Mouse (Mus musculus): ENCODE measurements around the gene Mad2l1bp. TPM values are rescaled to one million over a fixed set of nuclear protein-coding genes. Genes with fewer than 3 reads are reported as not detected.
A peak's percentile ranks its signal among the peaks of the same experiment; 100 is the strongest.

Mad2l1bp gene
- polyA plus RNA-seq, 1 experiment: 18.5 TPM

DNA sequence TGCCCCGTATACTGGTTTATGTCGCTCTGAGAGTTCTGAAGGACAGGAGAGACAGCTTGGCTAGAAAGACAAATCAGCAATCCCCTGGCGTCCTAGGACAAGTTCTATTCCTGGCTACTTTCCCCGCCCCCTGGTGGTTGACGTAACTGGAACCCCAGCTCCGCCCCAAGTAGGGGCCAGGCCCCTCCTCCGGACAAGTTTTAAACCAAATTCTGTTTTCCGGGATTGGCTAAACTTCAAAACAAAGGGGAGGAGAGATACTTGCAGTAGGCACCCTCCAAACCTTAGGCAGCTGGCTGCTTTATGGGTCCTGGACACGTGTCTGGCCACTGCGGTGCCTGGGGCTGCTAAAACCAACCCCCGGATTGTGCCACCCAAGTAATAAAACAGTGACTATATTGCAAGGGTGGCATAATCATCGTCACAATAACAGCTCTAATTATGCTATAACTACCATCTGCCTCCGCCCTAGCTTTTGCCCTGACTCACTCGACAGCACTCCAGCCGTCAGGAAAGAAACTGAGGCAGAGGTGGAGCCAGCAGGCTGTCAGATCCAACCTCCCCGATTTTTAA lies 6.8 kb upstream of the Mad2l1bp start:
- peaks cover 77% of the 10 kb centered on the region for H3K4me1 ChIP-seq

DNA sequence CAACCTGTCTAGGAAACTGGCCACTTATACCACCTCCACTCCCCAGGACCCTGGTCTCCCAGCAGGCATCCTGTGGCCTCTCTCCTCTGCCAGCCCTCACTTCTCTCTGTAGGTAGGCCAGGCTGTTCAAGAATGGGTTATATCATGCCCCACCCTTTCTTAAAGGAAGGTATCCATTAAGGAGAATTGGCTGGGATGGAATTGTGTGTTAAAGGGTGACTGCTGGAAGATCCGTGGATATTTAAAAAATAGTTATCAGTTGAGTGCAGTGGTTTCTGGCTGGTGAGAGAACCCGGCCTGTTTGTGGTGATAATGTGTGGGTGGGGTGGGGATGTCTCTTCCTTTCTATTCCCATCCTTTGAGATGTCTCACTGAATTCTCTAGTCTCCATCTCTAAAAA lies 5.9 kb upstream of the Mad2l1bp start:
- peak overlapping the region; percentile 95 for H3K4me3 ChIP-seq (replicated peaks)
- no peak for TF ChIP-seq GATA1 (IDR thresholded peaks at IDR 0.05; ENCODE audit: borderline replicate concordance, low read length)
- no peak for TF ChIP-seq FLI1 (IDR thresholded peaks at IDR 0.05; ENCODE audit: low read length)
- peaks cover 69% of the 10 kb centered on the region for H3K4me1 ChIP-seq

More for the DNA sequence above, 6.8 kb upstream of the Mad2l1bp start:
- H3K9me3 ChIP-seq: no peaks in the 10 kb centered on the region
- H3K27me3 ChIP-seq (replicated peaks): no peaks in the 10 kb centered on the region
- peaks cover 34% of the 10 kb centered on the region for H3K36me3 ChIP-seq (replicated peaks; ENCODE audit: low read length)
- TF ChIP-seq GATA1 (IDR thresholded peaks at IDR 0.05; ENCODE audit: borderline replicate concordance, low read length) (no peak), FLI1 (IDR thresholded peaks at IDR 0.05; ENCODE audit: low read length) (no peak)
- H3K4me3 ChIP-seq (replicated peaks): peak overlapping the region; percentile 95

DNA sequence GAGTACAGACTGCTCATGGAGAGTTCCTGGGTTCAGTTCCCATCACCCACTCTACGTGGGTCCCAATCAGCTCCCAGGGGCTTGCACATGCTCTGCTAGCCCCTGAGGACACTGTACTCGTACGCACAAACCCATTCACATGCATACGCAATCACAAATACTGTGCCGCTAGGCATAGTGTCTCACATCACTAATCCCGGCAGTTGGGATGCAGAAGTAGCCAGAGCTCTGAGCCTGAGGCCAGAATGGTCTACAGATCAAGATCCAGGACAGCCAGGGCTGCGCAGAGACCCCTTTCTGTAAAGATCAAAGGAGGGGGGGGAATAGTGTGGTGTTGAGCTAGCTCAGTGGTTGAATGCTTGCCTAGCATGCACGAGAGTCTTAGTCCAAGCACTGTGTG lies 3.8 kb upstream of the Mad2l1bp start:
- Histone ChIP-seq H3K4me1 (peaks cover 57% of the 10 kb centered on the region), H3K4me3 (replicated peaks) (peak overlapping the region; percentile 12), H3K36me3 (replicated peaks; ENCODE audit: low read length) (peaks cover 10% of the 10 kb centered on the region), H3K27me3 (replicated peaks) (no peaks in the 10 kb centered on the region), H3K9me3 (no peaks in the 10 kb centered on the region)
- no peak for TF ChIP-seq FLI1 (IDR thresholded peaks at IDR 0.05; ENCODE audit: low read length)
- no peak for TF ChIP-seq GATA1 (IDR thresholded peaks at IDR 0.05; ENCODE audit: borderline replicate concordance, low read length)

More for the DNA sequence above, 5.9 kb upstream of the Mad2l1bp start:
- peaks cover 25% of the 10 kb centered on the region for H3K36me3 ChIP-seq (replicated peaks; ENCODE audit: low read length)
- H3K27me3 ChIP-seq (replicated peaks): no peaks in the 10 kb centered on the region
- no peaks in the 10 kb centered on the region for H3K9me3 ChIP-seq

DNA sequence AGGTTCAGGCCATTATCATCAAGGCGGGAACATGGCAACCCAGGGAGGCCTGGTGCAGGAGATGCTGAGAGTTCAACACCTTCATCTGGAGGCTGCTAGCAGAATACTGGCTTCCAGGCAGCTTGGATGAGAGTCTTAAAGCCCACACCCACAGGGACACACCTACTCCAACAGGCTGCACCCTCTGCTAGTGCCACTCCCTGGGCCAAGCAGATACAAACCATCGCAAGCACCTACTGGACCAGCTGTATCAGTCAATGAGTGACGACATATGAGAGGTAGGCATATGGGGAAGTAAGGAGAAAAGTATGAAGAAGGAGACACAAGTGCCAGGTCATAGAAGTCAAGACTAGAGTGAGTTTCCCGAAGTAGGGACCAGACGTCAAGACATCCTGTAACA lies 3.3 kb upstream of the Mad2l1bp start:
- TF ChIP-seq FLI1 (IDR thresholded peaks at IDR 0.05; ENCODE audit: low read length) (no peak), GATA1 (IDR thresholded peaks at IDR 0.05; ENCODE audit: borderline replicate concordance, low read length) (no peak)
- H3K4me3 ChIP-seq (replicated peaks): no peak overlapping the region
- peaks cover 55% of the 10 kb centered on the region for H3K4me1 ChIP-seq
- H3K27me3 ChIP-seq (replicated peaks): no peaks in the 10 kb centered on the region
- H3K9me3 ChIP-seq: no peaks in the 10 kb centered on the region
- H3K36me3 ChIP-seq (replicated peaks; ENCODE audit: low read length): peaks cover 11% of the 10 kb centered on the region

DNA sequence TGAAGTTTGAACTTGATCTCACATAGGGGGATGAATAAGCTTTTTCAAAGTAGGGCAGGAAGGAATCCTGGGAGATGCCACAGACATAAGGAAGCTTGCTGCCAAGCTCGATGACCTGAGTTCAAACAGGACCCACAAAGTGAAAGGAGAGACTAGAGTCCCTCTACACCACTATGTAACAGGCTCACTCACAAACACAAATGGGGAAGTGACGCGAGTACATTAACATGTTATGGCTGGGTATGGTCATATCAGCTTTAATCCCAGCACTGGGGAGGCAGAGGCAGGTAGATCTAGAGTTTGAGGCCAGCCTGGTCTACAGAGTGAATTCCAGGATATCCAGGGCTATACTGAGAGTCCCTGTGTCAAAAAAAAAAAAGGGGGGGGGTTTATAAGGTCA lies 983 bp upstream of the Mad2l1bp start:
- Histone ChIP-seq H3K9me3 (no peaks in the 10 kb centered on the region), H3K36me3 (replicated peaks; ENCODE audit: low read length) (peaks cover 22% of the 10 kb centered on the region), H3K4me3 (replicated peaks) (peak overlapping the region; percentile 18), H3K4me1 (peaks cover 50% of the 10 kb centered on the region), H3K27me3 (replicated peaks) (no peaks in the 10 kb centered on the region)
- TF ChIP-seq GATA1 (IDR thresholded peaks at IDR 0.05; ENCODE audit: borderline replicate concordance, low read length): no peak
- TF ChIP-seq FLI1 (IDR thresholded peaks at IDR 0.05; ENCODE audit: low read length): no peak

DNA sequence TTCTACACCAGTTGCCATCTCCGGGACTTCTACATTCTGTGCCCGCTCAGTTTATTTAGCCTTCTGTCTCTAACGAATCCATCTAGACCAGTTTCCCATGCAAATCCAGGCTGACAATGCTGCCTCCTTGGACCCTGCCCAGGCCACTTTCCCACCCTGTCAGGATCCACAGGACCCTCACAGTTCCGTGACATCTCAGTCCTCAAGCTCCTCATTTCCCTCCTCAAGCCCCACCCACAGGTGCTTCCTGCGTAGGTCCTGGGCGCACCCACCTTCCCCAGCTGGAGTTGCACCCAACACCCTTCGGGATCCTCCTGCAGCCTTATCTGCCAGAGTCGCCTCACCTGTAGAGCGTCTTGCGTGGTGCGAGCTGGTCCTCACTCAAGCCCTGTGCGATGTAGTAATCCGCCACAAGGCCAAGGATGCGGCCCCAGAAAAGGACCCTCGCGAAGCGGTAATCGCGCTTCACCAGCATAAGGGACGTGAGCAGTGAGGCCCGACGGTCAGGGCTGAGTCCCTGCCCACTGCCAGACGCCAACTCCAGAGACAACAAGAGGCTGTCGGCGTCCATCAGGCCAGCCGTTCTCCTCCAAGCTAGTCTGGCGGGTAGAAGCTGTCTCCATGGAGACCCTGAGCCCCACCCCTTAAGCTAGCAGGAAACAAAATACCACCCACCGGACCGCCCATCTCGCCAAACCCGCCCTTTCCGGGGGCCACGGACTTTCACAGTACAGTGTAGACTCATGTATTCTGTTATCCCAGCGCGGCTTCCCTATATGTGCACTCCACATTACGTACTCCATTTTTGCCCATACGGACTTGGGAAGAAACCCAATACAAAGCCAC lies 9.6 kb downstream of the Mad2l1bp start, which contains the start of gene Rsph9:
TSS of gene Rsph9 (minus strand) at position 639 of the 846 bp plus-strand sequence.
- Histone ChIP-seq H3K4me3 (replicated peaks) (peak within 1 kb of the TSS; percentile 90), H3K4me1 (peaks cover 90% of the 10 kb centered on the region), H3K27me3 (replicated peaks) (no peaks in the 10 kb centered on the region), H3K9me3 (no peaks in the 10 kb centered on the region), H3K36me3 (replicated peaks; ENCODE audit: low read length) (peaks cover 63% of the 10 kb centered on the region)
- TF ChIP-seq FLI1 (IDR thresholded peaks at IDR 0.05; ENCODE audit: low read length) (no peak), GATA1 (IDR thresholded peaks at IDR 0.05; ENCODE audit: borderline replicate concordance, low read length) (no peak)

DNA sequence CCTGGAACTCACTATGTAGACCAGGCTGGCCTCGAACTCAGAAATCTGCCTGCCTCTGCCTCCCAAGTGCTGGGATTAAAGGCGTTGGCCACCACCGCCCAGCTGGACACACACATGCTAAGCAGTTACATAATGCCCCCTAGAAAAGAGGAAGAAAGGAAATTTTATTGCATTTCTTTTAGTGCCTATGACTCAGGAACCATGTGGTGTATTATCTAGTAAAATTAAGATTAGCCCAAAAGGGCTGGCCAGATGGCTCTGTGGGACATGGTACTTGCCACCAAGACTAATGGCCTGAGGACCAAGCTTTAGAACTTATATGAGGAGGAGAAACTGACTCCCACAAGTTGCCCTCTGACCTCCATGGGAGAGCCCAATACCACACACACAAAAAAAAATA lies 13.5 kb downstream of the Mad2l1bp start:
- no peak for TF ChIP-seq FLI1 (IDR thresholded peaks at IDR 0.05; ENCODE audit: low read length)
- TF ChIP-seq GATA1 (IDR thresholded peaks at IDR 0.05; ENCODE audit: borderline replicate concordance, low read length): no peak
- Histone ChIP-seq H3K4me3 (replicated peaks) (no peak overlapping the region), H3K27me3 (replicated peaks) (no peaks in the 10 kb centered on the region), H3K9me3 (no peaks in the 10 kb centered on the region), H3K4me1 (peaks cover 80% of the 10 kb centered on the region), H3K36me3 (replicated peaks; ENCODE audit: low read length) (peaks cover 34% of the 10 kb centered on the region)

DNA sequence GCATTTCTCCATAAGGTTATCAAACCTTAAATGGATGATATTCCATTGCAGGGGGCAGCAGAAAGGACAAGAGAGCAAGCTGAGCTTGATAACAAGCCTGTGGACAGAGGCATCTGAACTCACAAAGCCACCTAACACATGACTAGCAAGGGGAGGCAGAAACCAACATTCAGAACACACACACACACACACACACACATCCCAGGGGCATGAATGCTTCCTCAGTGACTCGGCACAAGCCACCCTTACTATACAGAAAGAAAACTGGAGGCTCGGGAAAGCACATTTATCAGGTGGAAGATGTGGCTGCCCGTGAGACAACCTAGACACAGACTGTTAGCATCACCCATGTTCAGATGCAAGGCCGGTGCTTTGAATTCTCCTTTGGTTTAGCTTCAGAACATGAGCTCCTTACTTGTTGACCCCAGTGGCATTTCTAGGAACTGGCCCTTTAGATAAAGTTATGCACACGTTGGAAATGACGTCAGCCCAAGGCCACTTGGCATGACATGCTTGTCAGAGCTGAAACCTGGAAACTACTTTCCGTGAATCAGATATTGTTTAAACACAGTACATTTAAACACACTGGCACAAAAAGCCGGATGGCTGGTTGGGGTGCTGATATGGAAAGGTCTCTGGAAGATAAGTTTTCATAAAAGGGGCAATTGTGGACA lies 14.7 kb downstream of the Mad2l1bp start:
- Histone ChIP-seq H3K27me3 (replicated peaks) (no peaks in the 10 kb centered on the region), H3K4me3 (replicated peaks) (peak overlapping the region; percentile 69), H3K36me3 (replicated peaks; ENCODE audit: low read length) (peaks cover 28% of the 10 kb centered on the region), H3K9me3 (no peaks in the 10 kb centered on the region), H3K4me1 (peaks cover 70% of the 10 kb centered on the region)
- TF ChIP-seq GATA1 (IDR thresholded peaks at IDR 0.05; ENCODE audit: borderline replicate concordance, low read length): no peak
- TF ChIP-seq FLI1 (IDR thresholded peaks at IDR 0.05; ENCODE audit: low read length): no peak

DNA sequence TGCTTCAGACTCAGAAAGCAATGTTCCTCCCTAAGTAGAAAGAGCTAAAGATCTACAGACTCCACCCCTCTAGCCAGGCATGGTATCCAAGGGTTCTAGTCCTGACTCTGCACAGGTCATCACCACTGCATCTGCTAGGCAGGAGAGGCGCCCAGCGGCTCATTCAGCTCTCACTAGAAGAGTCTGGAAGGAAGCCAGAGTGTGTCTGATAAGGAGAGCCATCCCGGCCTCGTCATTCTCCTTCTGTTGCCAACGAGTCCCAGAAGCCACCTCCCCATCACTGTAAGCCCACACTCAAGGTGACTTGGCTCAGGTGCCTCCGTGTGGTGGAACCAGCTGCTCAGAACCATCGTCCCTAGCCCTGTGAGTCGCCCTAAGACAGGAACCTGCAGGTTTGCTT lies 20.5 kb downstream of the Mad2l1bp start:
- Histone ChIP-seq H3K4me1 (peaks cover 52% of the 10 kb centered on the region), H3K27me3 (replicated peaks) (no peaks in the 10 kb centered on the region), H3K9me3 (no peaks in the 10 kb centered on the region), H3K36me3 (replicated peaks; ENCODE audit: low read length) (peaks cover 53% of the 10 kb centered on the region), H3K4me3 (replicated peaks) (peak overlapping the region; percentile 4)
- no peak for TF ChIP-seq FLI1 (IDR thresholded peaks at IDR 0.05; ENCODE audit: low read length)
- TF ChIP-seq GATA1 (IDR thresholded peaks at IDR 0.05; ENCODE audit: borderline replicate concordance, low read length): no peak
